Mouse (Mus musculus): Measurements from ENCODE around the gene 1700037C18Rik.

DNA sequence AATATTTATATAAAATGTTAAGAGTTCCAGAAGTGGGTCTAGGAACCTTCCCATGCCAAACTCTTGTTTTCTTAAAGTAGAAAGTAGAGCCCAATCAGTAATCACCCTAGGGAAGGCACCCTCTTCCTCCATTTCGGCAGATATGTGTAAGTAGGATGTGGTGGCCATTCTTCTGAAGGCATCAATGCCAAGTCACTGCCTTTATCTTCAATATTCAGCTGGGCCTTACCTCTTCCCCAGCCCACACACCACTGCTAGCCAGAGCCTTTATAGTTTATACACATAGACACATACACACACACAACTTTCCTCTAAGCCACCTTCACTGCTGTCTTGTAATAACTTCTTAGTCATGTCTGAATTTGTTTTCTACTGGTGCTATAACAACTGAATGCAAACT is 52.7 kb downstream of the 1700037C18Rik start:
- no peak for TF ChIP-seq CTCF (IDR thresholded peaks at IDR 0.05 in 2 of 3, conservative IDR thresholded peaks at IDR 0.05 in 1 of 3; ENCODE audit: control insufficient read depth in 1 of 3, insufficient read depth in 1 of 3, low read depth in 2 of 3, low read length in 3 of 3, poor library complexity in 1 of 3, severe bottlenecking in 1 of 3)
- TF ChIP-seq MXI1 (IDR thresholded peaks at IDR 0.05; ENCODE audit: low read depth, low read length), result no peak
- no peak for TF ChIP-seq GATA1 (IDR thresholded peaks at IDR 0.05; ENCODE audit: low read depth, low read length)

Measured in MEL (cell line).